Mouse (Mus musculus) small intestine, adult 10 weeks (tissue): ENCODE results near the gene Akt1. TPM values are rescaled to one million over a fixed set of nuclear protein-coding genes. Genes with fewer than 3 reads are reported as not detected.

Experiments
- polyA plus RNA-seq: library from polyadenylated mRNA; stranded (reverse); fragments of 350-450 nt; fragmentation: Illumina TruSeq; extraction: RNeasy Lipid Tissue Mini Kit (QIAGEN cat#74804); gene quantifications from one replicate; pipeline ENCODE4 v1.2.3, GENCODE M21; 2014; ENCODE audit warnings: low replicate concordance

Akt1 gene
- 3.2 TPM for polyA plus RNA-seq

DNA sequence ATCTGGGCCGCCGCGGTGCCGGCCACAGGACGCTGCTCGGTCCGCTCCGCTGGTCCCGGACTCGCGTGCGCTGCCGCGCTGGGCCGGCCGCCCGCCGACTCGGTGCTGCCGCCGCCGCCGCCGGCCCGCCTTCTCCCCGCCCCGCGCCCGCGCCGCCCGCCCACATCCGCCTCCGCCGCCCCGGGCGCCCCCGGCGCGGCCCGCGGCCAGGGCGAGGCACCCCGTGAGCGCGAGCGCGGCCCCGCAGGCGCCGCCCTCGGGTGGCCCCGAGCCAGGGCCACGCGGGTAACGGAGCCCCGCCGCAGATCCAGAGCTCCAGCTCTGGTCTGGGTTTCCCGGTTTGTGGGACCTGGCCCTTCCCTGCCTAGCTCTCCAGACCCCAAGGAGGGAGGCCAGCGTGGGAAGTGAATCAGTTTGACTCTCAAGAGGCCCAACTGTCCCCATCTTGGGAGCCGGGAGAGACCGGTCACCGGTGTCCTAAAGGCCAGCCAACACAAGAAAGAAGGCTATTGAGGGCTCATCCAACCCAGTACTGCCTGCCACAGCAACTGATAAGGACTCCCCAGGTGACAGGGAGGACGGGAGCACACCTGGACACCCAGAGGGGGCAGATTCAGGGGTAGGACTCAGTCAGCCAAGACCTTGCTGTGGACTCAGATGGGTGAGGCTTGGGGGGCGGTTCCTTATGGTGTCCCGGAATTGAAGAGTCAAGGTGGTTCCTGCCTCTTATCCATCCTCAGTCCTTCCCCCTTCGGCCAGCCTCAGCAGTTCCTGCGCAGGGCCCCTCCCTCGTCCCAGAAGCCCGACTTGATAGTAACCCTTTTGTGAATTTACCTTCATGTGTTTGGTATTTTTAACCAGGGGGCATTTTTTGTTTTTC, at the start of gene Akt1:
Gene Akt1 (minus strand): TSS at position 753 of the 880 bp plus-strand sequence.

GRCm38 (mm10) chr12:112720216-112720615, 45.5 kb upstream of the Akt1 start, which contains the start of gene Cep170b:
Gene Cep170b (plus strand): TSS chr12:112720455.

DNA sequence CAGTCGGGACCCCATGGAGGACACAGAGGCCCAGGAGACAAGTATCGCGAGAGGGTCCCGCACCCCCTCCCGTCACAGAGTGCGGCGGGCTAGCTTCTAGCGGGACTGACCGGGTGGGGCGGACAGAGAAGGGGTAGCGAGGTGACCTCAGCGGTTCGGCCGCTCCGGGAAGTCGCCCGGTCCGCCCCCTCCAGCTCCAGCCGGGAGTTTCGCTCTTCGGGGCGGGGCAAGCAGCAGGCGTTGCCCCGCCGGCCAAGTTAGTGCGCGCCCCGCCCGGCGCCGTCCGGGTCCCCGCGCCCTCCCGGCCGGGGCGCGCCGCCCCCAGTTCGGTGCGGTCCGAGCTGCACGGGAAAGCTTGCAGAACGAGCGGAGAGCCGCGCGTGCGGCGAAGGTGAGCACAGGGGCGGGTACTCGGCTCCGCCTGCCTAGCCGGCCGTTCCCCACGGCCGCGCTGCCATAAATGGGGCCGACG, 3.9 kb upstream of the Akt1 start, which contains the start of gene Zbtb42:
Gene Zbtb42 (plus strand): TSS at position 274 of the 472 bp plus-strand sequence.

GRCm38 (mm10) chr12:112644180-112644854, 30.4 kb downstream of the Akt1 start, which contains the start of gene Siva1:
Gene Siva1 (plus strand): TSS chr12:112644679.

GRCm38 (mm10) chr12:112619686-112620353, 54.9 kb downstream of the Akt1 start, which contains the start of gene Adssl1:
Gene Adssl1 (plus strand): TSS chr12:112620045.

Other genes with a start within 250 kb of the Akt1 start
- not detected for gene A530016L24Rik, start 185.4 kb downstream of the Akt1 start, polyA plus RNA-seq
- not detected for gene Tmem179, start 158.1 kb downstream of the Akt1 start, polyA plus RNA-seq
- gene Inf2, start 86.1 kb downstream of the Akt1 start, polyA plus RNA-seq: not detected
- not detected for gene Adssl1, start 54.8 kb downstream of the Akt1 start, polyA plus RNA-seq
- not detected for gene Siva1, start 30.2 kb downstream of the Akt1 start, polyA plus RNA-seq
- 0.56 TPM for gene Zbtb42, start 3.9 kb upstream of the Akt1 start, polyA plus RNA-seq
- 7.2 TPM for gene Cep170b, start 45.6 kb upstream of the Akt1 start, polyA plus RNA-seq
- gene Pld4, start 85.8 kb upstream of the Akt1 start, polyA plus RNA-seq: 0.97 TPM
- gene Ahnak2, start 127.8 kb upstream of the Akt1 start, polyA plus RNA-seq: 0.37 TPM
- gene Clba1, start 134.1 kb upstream of the Akt1 start, polyA plus RNA-seq: 0.33 TPM
- gene Cdca4, start 154.5 kb upstream of the Akt1 start, polyA plus RNA-seq: 8.3 TPM
- 0.63 TPM for gene Gpr132, start 193.3 kb upstream of the Akt1 start, polyA plus RNA-seq